Mouse (Mus musculus) liver, adult 2 months (tissue): Measurements from ENCODE around the gene Sgms1.

Experiments
- CTCF ChIP-seq: fragments of 200-500 bp; IDR thresholded peaks from 2 replicates; pipeline ENCODE4 v1.5.1; 2011; ENCODE audit warnings: low read depth, low read length, control low read depth
- POLR2A ChIP-seq: fragments of 200-500 bp; IDR thresholded peaks from 2 replicates; pipeline ENCODE4 v1.6.1; 2011; ENCODE audit warnings: low read length, control low read depth; ENCODE audit not compliant: insufficient read depth; ENCODE audit errors: extremely low read depth

DNA sequence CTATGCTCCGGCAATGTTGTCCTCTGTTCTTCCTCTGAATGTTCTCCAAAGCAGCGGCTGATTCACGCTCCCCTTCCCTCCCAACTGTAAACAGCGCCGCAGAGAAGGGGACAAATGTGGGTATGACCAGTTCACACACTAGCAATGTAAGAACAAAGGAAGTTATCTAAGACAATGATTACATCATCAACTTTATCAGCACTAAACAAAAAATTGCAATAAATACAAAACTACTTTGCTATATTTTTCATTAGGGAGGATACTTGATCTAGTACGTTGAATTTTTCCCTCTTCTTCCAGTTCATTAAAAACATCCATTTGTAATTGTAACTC lies 119.7 kb downstream of the Sgms1 start:
- TF ChIP-seq CTCF (no peak), POLR2A (no peak)
